Mouse (Mus musculus) adrenal gland, postnatal 14 days (tissue): Measurements from ENCODE around the gene Bend7. TPM values are rescaled to one million over a fixed set of nuclear protein-coding genes. Genes with fewer than 3 reads are reported as not detected.

Experiments
- DNase-seq: peaks from one replicate; pipeline ENCODE4 v3.0.0; 2021; ENCODE audit warnings: mixed read lengths
- total RNA-seq: library from RNA; stranded (reverse); gene quantifications from 2 replicates; pipeline ENCODE4 v1.2.3, GENCODE M21; 2021

The Bend7 gene
- total RNA-seq, 1 experiment from 2014 or later: 18.9 TPM

- no peak for DNase-seq
Measured at GRCm38 (mm10) chr2:4782809-4783641, 65.4 kb downstream of the Bend7 start.

DNA sequence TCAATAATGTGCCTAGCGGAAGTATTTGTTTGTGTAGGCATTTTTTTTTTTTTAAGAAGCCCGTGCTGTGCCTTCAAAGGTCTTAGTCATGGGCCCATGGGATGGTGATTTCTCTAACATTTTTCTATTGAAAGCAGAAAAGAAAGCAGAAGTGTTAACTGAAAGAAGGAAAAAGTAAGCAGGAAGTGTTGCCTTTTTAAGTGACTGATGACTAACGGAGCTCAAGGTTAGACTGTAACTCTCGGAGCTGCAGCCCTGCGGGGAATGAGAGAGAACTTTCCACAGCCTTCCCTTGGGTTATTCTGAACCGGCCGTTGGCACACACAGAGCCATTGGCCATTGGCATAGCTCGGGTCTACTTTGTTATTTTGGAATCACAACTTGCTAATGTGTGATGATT is 66.4 kb downstream of the Bend7 start:
- DNase-seq: peak; percentile 70

DNA sequence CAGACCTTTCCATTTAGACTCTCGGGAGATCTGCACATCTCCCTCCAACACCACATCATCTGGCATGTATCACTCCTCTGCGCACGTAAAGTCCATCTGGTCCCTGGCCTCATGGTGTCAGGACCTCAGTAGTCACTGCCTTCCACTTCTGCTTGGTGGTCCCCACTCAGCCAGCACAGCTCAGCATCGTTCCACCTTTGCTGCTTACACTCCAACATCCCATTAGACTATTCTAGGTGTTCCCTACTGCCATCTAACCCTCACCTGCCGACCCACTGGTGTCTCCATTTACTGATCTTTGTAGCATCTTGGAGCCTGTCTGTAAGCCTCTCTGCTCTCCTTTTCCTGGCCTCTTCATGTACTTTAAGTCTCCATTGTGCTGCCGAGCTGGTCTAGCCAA is 67.4 kb downstream of the Bend7 start:
- DNase-seq: no peak

- DNase-seq: no peak
Measured at GRCm38 (mm10) chr2:4787223-4787622, 69.6 kb downstream of the Bend7 start.

DNA sequence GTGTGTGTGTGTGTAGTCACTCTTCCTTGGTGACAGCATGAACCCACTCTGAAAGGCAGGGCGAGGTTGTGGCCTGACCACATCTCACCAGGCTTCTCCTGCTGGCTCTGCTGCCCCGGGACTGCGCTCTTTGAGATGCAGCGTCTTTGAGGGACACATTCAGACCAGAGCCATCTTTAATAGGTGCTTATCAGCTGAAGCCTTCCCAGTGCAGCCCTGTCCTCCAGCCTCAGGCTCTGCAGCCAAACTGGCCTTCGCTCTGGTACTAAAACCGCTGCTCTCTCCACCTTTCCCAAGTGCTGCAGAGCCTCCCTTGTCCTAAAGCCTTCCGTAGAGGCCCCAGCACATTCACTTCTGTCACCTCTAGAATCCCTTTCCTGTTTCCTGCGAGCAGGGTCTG is 74.0 kb downstream of the Bend7 start:
- DNase-seq: no peak

- DNase-seq: no peak
Measured at GRCm38 (mm10) chr2:4792554-4792953, 74.9 kb downstream of the Bend7 start.

GRCm38 (mm10) chr2:4802395-4803176 is 85.0 kb downstream of the Bend7 start:
- DNase-seq: no peak

DNA sequence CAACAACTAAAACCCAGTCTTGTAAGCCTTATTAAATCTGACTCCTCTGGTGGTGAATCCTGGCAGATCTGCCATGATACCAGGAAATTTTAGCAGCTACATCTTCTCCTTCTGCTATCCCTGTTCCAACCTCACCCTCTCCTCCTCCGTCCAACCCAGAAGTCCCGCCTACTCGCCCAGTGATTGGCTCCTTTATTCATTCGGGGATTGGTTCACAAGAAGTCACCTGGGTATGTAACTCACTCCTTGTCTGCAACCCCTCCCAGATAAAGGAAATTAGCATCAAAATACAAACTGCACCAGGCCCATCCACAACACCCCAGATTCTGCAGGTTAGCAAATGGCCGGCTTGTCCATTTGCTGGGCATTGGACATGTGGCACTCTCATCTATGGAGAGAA is 98.7 kb downstream of the Bend7 start:
- no peak for DNase-seq

DNA sequence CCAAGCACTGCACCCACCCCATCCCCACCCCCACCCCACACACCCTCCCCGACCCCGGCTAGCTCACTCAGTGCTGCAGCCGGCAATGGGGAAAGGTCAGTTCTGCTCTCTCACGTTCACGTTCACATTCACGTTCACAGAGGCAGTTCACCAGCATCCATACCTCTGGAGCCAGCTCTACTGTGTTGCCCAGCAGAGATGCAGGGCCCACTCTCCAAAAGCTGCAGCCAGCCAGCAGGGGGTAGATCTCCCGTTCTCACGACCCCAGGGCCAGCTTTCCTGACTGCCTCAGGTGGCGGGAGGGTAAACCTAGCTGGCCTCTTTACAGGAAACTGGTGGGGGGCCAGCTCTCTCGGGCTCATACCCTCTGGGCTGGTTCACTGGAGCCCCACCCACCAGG is 100.0 kb downstream of the Bend7 start:
- DNase-seq: no peak

- DNase-seq: peak; percentile 5
Measured at GRCm38 (mm10) chr2:4820230-4820629, 102.6 kb downstream of the Bend7 start.

DNA sequence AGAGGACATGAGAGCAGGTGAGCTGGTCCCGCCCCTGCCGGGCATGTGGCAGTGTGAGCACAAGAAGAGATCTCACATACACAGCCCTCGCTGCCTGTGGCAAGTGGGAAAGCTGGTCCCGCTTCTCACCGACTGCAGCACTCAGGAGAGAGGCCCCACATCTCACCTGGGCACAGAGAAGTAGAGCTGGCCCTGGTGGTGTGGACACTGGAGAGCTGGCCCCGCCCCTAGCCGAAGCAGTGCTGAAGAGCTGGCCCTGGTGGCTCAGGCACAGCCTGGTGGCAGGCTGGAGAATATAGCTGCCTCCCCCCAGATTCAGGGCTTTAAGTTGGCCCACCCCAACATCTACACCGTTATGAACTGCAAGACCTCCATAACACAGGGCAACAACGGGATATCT is 106.4 kb downstream of the Bend7 start:
- DNase-seq: no peak

GRCm38 (mm10) chr2:4828032-4828431 is 110.4 kb downstream of the Bend7 start:
- no peak for DNase-seq

GRCm38 (mm10) chr2:4828446-4828997 is 110.9 kb downstream of the Bend7 start:
- no peak for DNase-seq

DNA sequence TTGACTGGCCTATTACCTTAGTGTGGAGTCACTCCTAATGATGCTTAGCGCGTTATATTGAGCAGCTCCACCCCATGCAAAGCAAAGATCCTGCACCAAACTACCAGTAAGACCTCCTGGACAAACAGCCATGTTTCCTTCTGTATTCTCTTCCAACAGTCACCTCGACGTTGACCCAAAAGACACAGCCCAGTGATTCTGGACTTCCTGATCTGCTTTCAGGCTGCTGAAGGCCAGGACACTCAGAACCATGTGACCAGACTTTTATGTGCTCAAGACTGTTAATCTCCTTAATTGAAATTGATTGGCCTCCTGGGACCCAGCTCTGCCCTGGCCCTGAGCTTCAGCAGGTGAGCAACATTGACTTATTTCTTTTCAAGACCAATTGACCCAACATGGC is 111.4 kb downstream of the Bend7 start:
- no peak for DNase-seq

DNA sequence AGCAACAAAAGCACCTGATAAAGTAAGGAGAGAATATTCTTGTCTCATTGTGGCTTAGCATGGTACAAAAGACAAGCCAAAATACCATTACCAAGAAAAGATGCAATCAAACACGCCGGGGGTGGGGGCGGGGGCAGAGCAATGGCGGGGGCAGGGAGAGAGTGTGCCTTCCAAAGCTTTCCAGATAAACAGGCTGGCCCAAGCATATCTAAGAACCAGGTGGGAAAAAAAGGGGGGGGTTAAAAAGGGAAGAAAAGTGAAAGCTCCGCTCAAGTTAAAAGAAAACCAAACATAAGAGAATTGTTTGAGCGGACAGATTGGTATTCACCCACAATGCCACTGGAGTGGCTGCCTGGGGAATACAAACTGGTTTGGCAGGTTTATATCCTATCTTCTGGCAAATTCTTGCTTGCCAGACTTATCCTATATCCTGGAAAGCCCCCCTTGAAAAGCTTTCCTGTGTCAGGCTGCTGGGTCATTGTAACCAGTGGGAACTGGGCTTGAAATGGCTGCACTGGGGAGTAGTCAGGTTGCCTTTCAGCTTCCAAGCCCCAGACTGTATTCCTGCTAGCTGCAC is 111.9 kb downstream of the Bend7 start:
- no peak for DNase-seq

DNA sequence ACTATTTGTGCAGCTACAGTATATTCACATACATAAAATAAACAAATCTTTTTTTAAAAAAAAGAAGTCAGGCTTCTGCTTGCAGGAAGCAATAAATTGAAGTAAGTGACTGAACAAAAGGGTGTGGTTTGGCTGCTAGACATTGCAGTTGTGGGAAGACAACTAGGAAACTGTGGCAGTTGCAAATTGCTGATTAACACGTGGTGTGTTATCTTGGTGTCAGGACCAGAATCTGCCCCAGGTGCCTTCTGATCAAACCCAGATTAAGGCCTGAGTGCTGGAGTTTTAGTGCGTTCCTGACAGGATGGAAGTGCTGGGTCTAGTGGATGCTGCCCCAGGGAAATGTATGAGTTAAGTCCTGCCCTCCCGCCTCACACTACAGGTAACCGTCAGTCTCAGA is 113.9 kb downstream of the Bend7 start:
- DNase-seq: no peak

GRCm38 (mm10) chr2:4832166-4832565 is 114.5 kb downstream of the Bend7 start:
- DNase-seq: no peak

DNA sequence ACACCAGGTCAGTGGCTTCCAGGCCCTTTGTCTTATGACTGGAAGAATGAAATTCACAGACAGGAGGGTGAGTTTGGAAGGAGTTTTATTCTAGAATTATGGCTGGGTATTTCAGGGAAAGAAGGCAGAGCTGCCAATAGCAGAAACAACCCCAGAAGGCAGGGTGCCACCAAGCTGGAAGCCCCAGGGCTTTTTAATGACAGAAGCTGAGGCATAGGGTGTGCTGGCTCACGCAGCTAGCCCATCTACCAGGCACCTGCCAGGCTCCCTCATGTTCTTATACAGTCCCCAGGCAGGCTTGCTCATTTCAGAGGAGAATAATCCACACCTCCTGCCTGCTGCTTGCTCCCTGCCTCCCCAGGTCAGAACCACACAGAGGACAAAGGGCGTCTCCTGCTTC is 131.8 kb downstream of the Bend7 start:
- DNase-seq: no peak

Other genes with a start within 250 kb of the Bend7 start
- 42.3 and 45.2 TPM in 2 replicates for gene Prpf18, start 65.7 kb upstream of the Bend7 start, total RNA-seq
- 45.8 and 50.8 TPM in 2 replicates for gene Sephs1, start 163.7 kb downstream of the Bend7 start, total RNA-seq
- 370 and 447 TPM in 2 replicates for gene Phyh, start 201.2 kb downstream of the Bend7 start, total RNA-seq